Mouse (Mus musculus): ENCODE measurements around the gene Msh4. TPM values are rescaled to one million over a fixed set of nuclear protein-coding genes. Genes with fewer than 3 reads are reported as not detected.

Msh4 gene
- 0.09 and 0.11 TPM in 2 replicates for polyA plus RNA-seq (2016; fragmentation: Nextera tagmentation; extraction: Ambion mirVana)

DNA sequence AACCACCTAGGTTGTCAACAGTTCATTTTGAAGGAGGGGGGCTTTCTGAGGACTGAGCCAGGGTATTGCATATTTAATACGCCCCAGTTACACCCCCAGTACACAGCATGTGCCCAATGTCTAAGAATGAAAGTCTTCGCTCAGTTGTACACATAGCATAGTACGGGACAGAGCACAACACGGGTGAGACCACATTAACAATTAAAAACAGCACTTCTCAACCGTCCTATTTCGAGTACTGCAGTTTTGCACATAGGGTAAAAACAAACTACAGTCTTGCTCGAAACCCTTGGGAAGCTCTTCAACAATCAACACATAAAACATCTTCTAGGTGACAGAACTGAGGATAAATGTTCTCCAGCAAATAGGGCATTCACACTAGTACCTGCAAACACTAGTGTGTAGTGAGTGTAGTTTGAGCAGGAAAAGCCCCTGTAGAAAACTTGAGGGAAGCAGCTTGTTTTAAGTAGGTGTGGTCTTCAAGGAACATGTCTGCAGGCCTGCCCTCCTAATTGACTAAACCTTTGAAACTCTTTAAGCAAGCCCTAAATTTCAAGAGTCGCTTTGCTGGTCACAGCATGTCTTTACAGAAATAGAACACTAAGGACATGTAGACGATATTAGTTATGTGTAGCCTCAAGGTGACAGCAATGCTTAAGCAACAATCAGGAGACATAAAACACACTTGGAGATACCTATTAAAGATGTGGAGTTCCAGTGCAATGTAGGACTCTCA is at the start of gene Msh4:
TSS of gene Msh4 (minus strand) at position 3 of the 736 bp plus-strand sequence.
- no peak for DNase-seq (ENCODE audit: low spot score)
- H3K36me3 ChIP-seq: peaks cover 82% of the 10 kb centered on the region
- H3K9me3 ChIP-seq: no peaks in the 10 kb centered on the region
- 79% methylated on average over 9 of the region's 9 CpGs for WGBS
- peaks cover 34% of the 10 kb centered on the region for H3K4me1 ChIP-seq
- H3K27ac ChIP-seq: no peak within 1 kb of the TSS
- no peak within 1 kb of the TSS for H3K4me3 ChIP-seq
- H3K27me3 ChIP-seq (ENCODE audit: insufficient read depth, poor library complexity, severe bottlenecking): no peaks in the 10 kb centered on the region

GRCm38 (mm10) chr3:153948176-153948575 is 42.2 kb upstream of the Msh4 start:
- H3K9me3 ChIP-seq: no peaks in the 10 kb centered on the region
- 69% methylated on average over 2 of the region's 2 CpGs for WGBS

GRCm38 (mm10) chr3:153947271-153947670 is 41.3 kb upstream of the Msh4 start:
- Histone ChIP-seq H3K36me3 (no peaks in the 10 kb centered on the region), H3K27me3 (ENCODE audit: insufficient read depth, poor library complexity, severe bottlenecking) (no peaks in the 10 kb centered on the region), H3K27ac (no peak overlapping the region), H3K4me1 (peaks cover 15% of the 10 kb centered on the region), H3K9me3 (no peaks in the 10 kb centered on the region), H3K4me3 (no peak overlapping the region)
- no peak for DNase-seq (ENCODE audit: low spot score)
- 72% methylated on average over 4 of the region's 4 CpGs for WGBS

More at GRCm38 (mm10) chr3:153948176-153948575, 42.2 kb upstream of the Msh4 start:
- DNase-seq (ENCODE audit: low spot score): no peak
- Histone ChIP-seq H3K27ac (no peak overlapping the region), H3K36me3 (no peaks in the 10 kb centered on the region), H3K4me1 (peaks cover 8% of the 10 kb centered on the region), H3K4me3 (no peak overlapping the region), H3K27me3 (ENCODE audit: insufficient read depth, poor library complexity, severe bottlenecking) (no peaks in the 10 kb centered on the region)

- H3K27ac ChIP-seq: peak within 1 kb of the TSS; percentile 91
- H3K4me3 ChIP-seq: peak within 1 kb of the TSS; percentile 74
- no peaks in the 10 kb centered on the region for H3K9me3 ChIP-seq
- no peaks in the 10 kb centered on the region for H3K27me3 ChIP-seq (ENCODE audit: insufficient read depth, poor library complexity, severe bottlenecking)
- DNase-seq (ENCODE audit: low spot score): peak; percentile 100
- peaks cover 26% of the 10 kb centered on the region for H3K4me1 ChIP-seq
- under 1% methylated on average over 41 of the region's 41 CpGs for WGBS
- H3K36me3 ChIP-seq: peaks cover 6% of the 10 kb centered on the region
Measured at GRCm38 (mm10) chr3:153944335-153944990, 38.5 kb upstream of the Msh4 start, which contains the start of gene Acadm. Acadm (minus strand) TSS chr3:153944632.

- WGBS: under 1% methylated on average over 19 of the region's 19 CpGs
- Histone ChIP-seq H3K4me3 (peak overlapping the region; percentile 74), H3K4me1 (peaks cover 26% of the 10 kb centered on the region), H3K36me3 (peaks cover 9% of the 10 kb centered on the region), H3K9me3 (no peaks in the 10 kb centered on the region), H3K27me3 (ENCODE audit: insufficient read depth, poor library complexity, severe bottlenecking) (no peaks in the 10 kb centered on the region), H3K27ac (peak overlapping the region; percentile 91)
- peak; percentile 82 for DNase-seq (ENCODE audit: low spot score)
Measured at GRCm38 (mm10) chr3:153943901-153944334, 38.0 kb upstream of the Msh4 start.

- peak overlapping the region; percentile 74 for H3K4me3 ChIP-seq
- peak overlapping the region; percentile 91 for H3K27ac ChIP-seq
- DNase-seq (ENCODE audit: low spot score): no peak
- 51% methylated on average over 12 of the region's 12 CpGs for WGBS
- peaks cover 26% of the 10 kb centered on the region for H3K4me1 ChIP-seq
- no peaks in the 10 kb centered on the region for H3K27me3 ChIP-seq (ENCODE audit: insufficient read depth, poor library complexity, severe bottlenecking)
- peaks cover 17% of the 10 kb centered on the region for H3K36me3 ChIP-seq
- no peaks in the 10 kb centered on the region for H3K9me3 ChIP-seq
Measured at GRCm38 (mm10) chr3:153943003-153943640, 37.2 kb upstream of the Msh4 start.

- Histone ChIP-seq H3K27ac (no peak overlapping the region), H3K4me1 (peaks cover 33% of the 10 kb centered on the region), H3K36me3 (peaks cover 31% of the 10 kb centered on the region), H3K9me3 (no peaks in the 10 kb centered on the region), H3K27me3 (ENCODE audit: insufficient read depth, poor library complexity, severe bottlenecking) (no peaks in the 10 kb centered on the region), H3K4me3 (no peak overlapping the region)
- whole genome bisulfite sequencing: 87% methylated on average over 13 of the region's 13 CpGs
- DNase-seq (ENCODE audit: low spot score): no peak
Measured at GRCm38 (mm10) chr3:153941613-153942012, 35.7 kb upstream of the Msh4 start.

- 84% methylated on average over 9 of the region's 9 CpGs for WGBS
- Histone ChIP-seq H3K36me3 (peaks cover 31% of the 10 kb centered on the region), H3K27me3 (ENCODE audit: insufficient read depth, poor library complexity, severe bottlenecking) (no peaks in the 10 kb centered on the region), H3K4me3 (no peak overlapping the region), H3K4me1 (peaks cover 37% of the 10 kb centered on the region), H3K9me3 (no peaks in the 10 kb centered on the region), H3K27ac (no peak overlapping the region)
- no peak for DNase-seq (ENCODE audit: low spot score)
Measured at GRCm38 (mm10) chr3:153940486-153940885, 34.5 kb upstream of the Msh4 start.

DNA sequence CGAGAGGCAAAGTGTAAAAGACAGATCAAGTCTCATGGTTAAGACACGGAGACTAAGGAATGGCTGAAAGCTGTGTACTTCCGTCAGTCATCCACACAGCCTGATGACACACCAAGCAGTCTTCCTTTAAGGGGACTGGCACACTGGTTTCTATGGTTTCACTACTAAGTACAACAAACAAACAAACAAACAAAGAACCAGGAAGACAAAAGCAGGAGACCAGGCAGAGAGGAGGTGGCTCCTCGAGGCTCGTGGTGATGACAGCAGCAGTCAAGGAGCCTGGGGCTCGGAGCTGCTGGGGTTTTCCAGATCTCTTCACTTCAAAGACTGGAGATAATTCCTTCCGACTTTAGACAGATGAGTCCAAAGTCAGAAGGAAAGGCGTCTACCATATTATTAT is 34.1 kb upstream of the Msh4 start:
- H3K9me3 ChIP-seq: no peaks in the 10 kb centered on the region
- H3K36me3 ChIP-seq: peaks cover 35% of the 10 kb centered on the region
- H3K4me1 ChIP-seq: peaks cover 36% of the 10 kb centered on the region
- no peak overlapping the region for H3K27ac ChIP-seq
- no peak for DNase-seq (ENCODE audit: low spot score)
- H3K27me3 ChIP-seq (ENCODE audit: insufficient read depth, poor library complexity, severe bottlenecking): no peaks in the 10 kb centered on the region
- no peak overlapping the region for H3K4me3 ChIP-seq
- WGBS: 49% methylated on average over 8 of the region's 8 CpGs

DNA sequence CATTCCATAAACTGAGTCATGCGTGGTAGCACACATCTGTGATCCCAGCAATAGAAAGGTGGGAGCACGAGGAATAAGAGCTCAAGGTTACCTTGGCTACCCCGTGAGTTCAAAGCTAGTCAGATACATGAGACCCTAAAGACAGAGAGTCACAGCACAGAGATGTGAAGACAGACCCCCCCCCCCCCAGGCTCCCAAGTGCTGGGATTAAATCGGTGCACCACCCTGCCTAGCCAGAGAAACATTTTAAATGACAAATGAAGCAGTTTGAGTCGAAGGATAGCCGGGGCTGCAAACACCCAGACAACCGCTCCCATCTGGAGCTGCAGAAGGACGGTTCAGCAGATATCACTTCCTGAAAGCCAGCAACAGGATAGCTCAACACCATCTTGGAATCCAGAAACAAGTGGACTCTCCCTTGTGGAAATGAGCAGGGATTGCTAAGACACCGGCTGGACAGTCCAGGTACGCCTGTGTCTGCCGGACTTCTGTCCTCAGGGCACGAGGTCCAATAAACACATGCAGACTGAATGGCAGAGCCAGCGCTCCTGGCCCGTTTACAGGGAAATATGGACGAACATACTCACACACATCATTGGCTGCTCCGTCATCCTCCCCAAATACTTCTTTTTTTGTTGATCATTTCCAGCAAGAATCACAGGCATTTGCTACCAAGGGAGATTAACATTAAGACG is 31.3 kb upstream of the Msh4 start:
- H3K9me3 ChIP-seq: no peaks in the 10 kb centered on the region
- no peak overlapping the region for H3K27ac ChIP-seq
- H3K27me3 ChIP-seq (ENCODE audit: insufficient read depth, poor library complexity, severe bottlenecking): no peaks in the 10 kb centered on the region
- peaks cover 61% of the 10 kb centered on the region for H3K36me3 ChIP-seq
- WGBS: 90% methylated on average over 17 of the region's 17 CpGs
- no peak for DNase-seq (ENCODE audit: low spot score)
- peaks cover 23% of the 10 kb centered on the region; the same call in 1 of the 2 replicates for H3K4me1 ChIP-seq
- no peak overlapping the region for H3K4me3 ChIP-seq

- Histone ChIP-seq H3K27me3 (ENCODE audit: insufficient read depth, poor library complexity, severe bottlenecking) (no peaks in the 10 kb centered on the region), H3K27ac (peak overlapping the region; percentile 84), H3K4me1 (peaks cover 20% of the 10 kb centered on the region; the same call in 1 of the 2 replicates), H3K36me3 (peaks cover 67% of the 10 kb centered on the region), H3K9me3 (no peaks in the 10 kb centered on the region), H3K4me3 (no peak overlapping the region)
- no peak for DNase-seq (ENCODE audit: low spot score)
- 58% methylated on average over 9 of the region's 9 CpGs for WGBS
Measured at GRCm38 (mm10) chr3:153935878-153936277, 29.9 kb upstream of the Msh4 start.

DNA sequence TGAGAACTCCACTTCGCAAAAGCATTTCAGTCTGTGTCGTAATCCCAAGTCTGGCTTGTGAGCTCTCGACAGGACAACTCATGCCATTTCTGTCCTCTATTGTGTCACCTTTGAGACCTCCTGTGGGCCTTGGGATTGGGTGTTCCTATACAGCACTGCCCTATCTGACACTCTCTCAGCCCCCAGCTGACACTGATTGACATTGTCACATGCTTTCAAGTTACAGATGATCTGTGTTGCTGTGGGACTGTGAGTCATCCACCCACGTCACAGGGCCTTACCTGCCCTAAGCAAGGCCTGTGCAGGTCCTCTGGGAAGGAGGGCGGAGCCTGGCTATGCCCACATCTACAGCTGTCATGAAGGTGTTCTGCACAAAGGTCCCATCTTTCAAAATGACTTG is 26.5 kb upstream of the Msh4 start:
- DNase-seq (ENCODE audit: low spot score): no peak
- Histone ChIP-seq H3K36me3 (peaks cover 79% of the 10 kb centered on the region), H3K27ac (no peak overlapping the region), H3K9me3 (no peaks in the 10 kb centered on the region), H3K4me3 (no peak overlapping the region), H3K27me3 (ENCODE audit: insufficient read depth, poor library complexity, severe bottlenecking) (no peaks in the 10 kb centered on the region), H3K4me1 (peaks cover 12% of the 10 kb centered on the region; the same call in 1 of the 2 replicates)
- 84% methylated on average over 5 of the region's 5 CpGs for WGBS
